Mouse (Mus musculus): Measurements from ENCODE around the gene Gfra4.
"Not testable (repeated sequence)": the region's sequence is repeated elsewhere in the genome, so short reads cannot be mapped to it uniquely, and the experiment has no call there.

The Gfra4 gene

GRCm38 (mm10) chr2:131046025-131046424 is 3.1 kb upstream of the Gfra4 start:
- DNase-seq (ENCODE audit: low read depth), result no peak

- DNase-seq (ENCODE audit: low read depth), result peak; percentile 13
These were observed 2.3 kb upstream of the Gfra4 start for GRCm38 (mm10) chr2:131044989-131045720.

GRCm38 (mm10) chr2:131044354-131044852 is 1.5 kb upstream of the Gfra4 start:
- DNase-seq (ENCODE audit: low read depth), result peak; percentile 57

GRCm38 (mm10) chr2:131040854-131041825 is 1.7 kb downstream of the Gfra4 start:
- no peak for DNase-seq (ENCODE audit: low read depth)

GRCm38 (mm10) chr2:131038675-131039074 is 4.2 kb downstream of the Gfra4 start:
- DNase-seq (ENCODE audit: low read depth), result no peak

- no peak for DNase-seq (ENCODE audit: low read depth)
These were observed 4.7 kb downstream of the Gfra4 start for GRCm38 (mm10) chr2:131038197-131038596.

GRCm38 (mm10) chr2:131037226-131037990 is 5.5 kb downstream of the Gfra4 start:
- peak; percentile 44 for DNase-seq (ENCODE audit: low read depth)

GRCm38 (mm10) chr2:131036757-131037156 is 6.1 kb downstream of the Gfra4 start:
- peak; percentile 36 for DNase-seq (ENCODE audit: low read depth)

- DNase-seq (ENCODE audit: low read depth), result peak; percentile 29
These were observed 6.5 kb downstream of the Gfra4 start for GRCm38 (mm10) chr2:131036343-131036742.

- DNase-seq (ENCODE audit: low read depth), result not testable (repeated sequence)
These were observed 11.5 kb downstream of the Gfra4 start for GRCm38 (mm10) chr2:131031406-131031805.

- no peak for DNase-seq (ENCODE audit: low read depth)
These were observed 11.9 kb downstream of the Gfra4 start for GRCm38 (mm10) chr2:131030998-131031397.

GRCm38 (mm10) chr2:131030561-131030960 is 12.3 kb downstream of the Gfra4 start:
- DNase-seq (ENCODE audit: low read depth), result peak; percentile 14

GRCm38 (mm10) chr2:131029065-131029935 is 13.6 kb downstream of the Gfra4 start:
- peak; percentile 82 for DNase-seq (ENCODE audit: low read depth)

- no peak for DNase-seq (ENCODE audit: low read depth)
These were observed 15.9 kb downstream of the Gfra4 start for GRCm38 (mm10) chr2:131026941-131027340.

- no peak for DNase-seq (ENCODE audit: low read depth)
These were observed 17.7 kb downstream of the Gfra4 start for GRCm38 (mm10) chr2:131025230-131025629.

- no peak for DNase-seq (ENCODE audit: low read depth)
These were observed 32.3 kb downstream of the Gfra4 start for GRCm38 (mm10) chr2:131010566-131010965.

- DNase-seq (ENCODE audit: low read depth), result no peak
These were observed 33.8 kb downstream of the Gfra4 start for GRCm38 (mm10) chr2:131009123-131009522.

- no peak for DNase-seq (ENCODE audit: low read depth)
These were observed 50.1 kb downstream of the Gfra4 start for GRCm38 (mm10) chr2:130992818-130993217.

Data from 416B (cell line).